Mouse (Mus musculus) C2C12 (cell line): ENCODE measurements around the gene Ftsj1. TPM values are rescaled to one million over a fixed set of nuclear protein-coding genes. Genes with fewer than 3 reads are reported as not detected.

Experiments
- H3K27me3 ChIP-seq: one replicate; pipeline ENCODE4 v1.6.1; 2011; ENCODE audit not compliant: control insufficient read depth, insufficient read depth, insufficient read length
- H3K36me3 ChIP-seq: one replicate; pipeline ENCODE4 v1.6.1; 2011; ENCODE audit not compliant: control insufficient read depth, insufficient read depth
- H3K4me3 ChIP-seq: one replicate; pipeline ENCODE4 v1.5.1; 2011; ENCODE audit warnings: mild to moderate bottlenecking, control low read depth; ENCODE audit not compliant: poor library complexity, insufficient read depth, severe bottlenecking
- H3K79me2 ChIP-seq: one replicate; pipeline ENCODE4 v1.6.1; 2011; ENCODE audit not compliant: control insufficient read depth, insufficient read depth
- H3K79me3 ChIP-seq: one replicate; pipeline ENCODE4 v1.6.1; 2011; ENCODE audit warnings: low read depth, control low read depth
- H3ac ChIP-seq: one replicate; pipeline ENCODE3; 2011; ENCODE audit warnings: low read depth; ENCODE audit not compliant: control insufficient read depth, insufficient read length
- CEBPB ChIP-seq: IDR thresholded peaks from one replicate; pipeline ENCODE4 v1.6.1; 2011; ENCODE audit warnings: low read depth, mild to moderate bottlenecking, control low read depth, moderate library complexity
- CTCF ChIP-seq: IDR thresholded peaks from one replicate; pipeline ENCODE4 v1.5.1; 2011; ENCODE audit not compliant: control insufficient read depth, insufficient read depth, insufficient read length
- FOSL1 ChIP-seq: IDR thresholded peaks from one replicate; pipeline ENCODE4 v1.8.0; 2011; ENCODE audit warnings: mild to moderate bottlenecking, low read length; ENCODE audit not compliant: poor library complexity, insufficient read depth, severe bottlenecking
- MAX ChIP-seq: IDR thresholded peaks from one replicate; pipeline ENCODE4 v1.6.1; 2011; ENCODE audit warnings: mild to moderate bottlenecking, control low read depth
- MYOD1 ChIP-seq: IDR thresholded peaks from one replicate; pipeline ENCODE4 v1.6.1; 2011; ENCODE audit warnings: low read depth; ENCODE audit not compliant: control insufficient read depth, insufficient read length
- MYOG ChIP-seq: IDR thresholded peaks from one replicate; pipeline ENCODE4 v1.6.1; 2011; ENCODE audit not compliant: control insufficient read depth, insufficient read length; ENCODE audit errors: extremely low read depth
- USF1 ChIP-seq: IDR thresholded peaks from one replicate; pipeline ENCODE4 v1.6.1; 2011; ENCODE audit warnings: low read depth, mild to moderate bottlenecking, control low read depth, moderate library complexity
- polyA plus RNA-seq: library from polyadenylated mRNA; unstranded; fragments of >200 nt; fragmentation: generic; extraction: Trizol; gene quantifications from one replicate; pipeline ENCODE4 v1.2.1, GENCODE M21; 2012; ENCODE audit warnings: missing spikeins

Ftsj1 gene
- polyA plus RNA-seq, 1 experiment: 36.1 TPM

DNA sequence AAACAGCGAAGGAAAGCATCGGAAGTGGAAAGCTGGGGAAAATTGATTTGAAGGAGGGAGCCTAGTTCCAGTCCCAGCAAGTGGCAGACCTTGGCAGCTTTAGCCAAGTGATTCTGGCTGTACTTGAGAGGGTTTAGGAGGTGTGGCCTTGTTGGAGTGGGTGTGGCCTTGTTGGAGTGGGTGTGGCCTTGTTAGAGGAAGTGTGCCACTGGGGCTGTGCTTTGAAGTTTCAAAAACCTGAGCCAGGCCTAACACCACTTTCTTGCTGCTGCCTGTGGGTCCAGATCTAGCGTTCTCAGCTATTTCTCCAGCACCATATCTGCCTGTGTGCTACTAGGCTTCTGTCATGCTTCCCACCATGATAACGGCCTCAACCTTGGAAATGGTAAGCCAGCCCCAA, 21.9 kb downstream of the Ftsj1 start:
- TF ChIP-seq CTCF (no peak), MYOD1 (no peak)
- Histone ChIP-seq H3ac (no peak overlapping the region), H3K79me3 (no peaks in the 10 kb centered on the region), H3K36me3 (no peaks in the 10 kb centered on the region), H3K79me2 (no peaks in the 10 kb centered on the region), H3K4me3 (no peak overlapping the region), H3K27me3 (no peaks in the 10 kb centered on the region)

DNA sequence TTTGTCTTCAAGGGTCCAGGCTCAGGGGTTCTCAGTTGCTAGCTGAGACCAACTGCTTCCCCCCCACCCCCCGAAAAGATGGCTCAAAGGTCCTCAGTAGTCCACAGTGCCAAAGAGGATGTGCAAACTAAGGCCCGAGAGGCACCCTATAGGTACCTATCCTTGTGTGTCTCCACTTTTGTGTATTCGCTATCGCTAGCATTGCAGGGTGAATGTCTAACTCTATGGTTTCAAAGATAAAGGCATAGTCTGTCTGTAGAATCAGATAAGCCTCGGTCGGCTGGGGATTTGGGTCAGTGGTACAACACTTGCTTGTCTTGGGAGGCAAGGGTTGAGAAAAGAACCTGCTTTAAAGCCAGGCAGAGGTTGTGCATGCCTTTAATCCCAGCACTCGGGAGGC, 28.7 kb downstream of the Ftsj1 start:
- TF ChIP-seq MYOD1 (no peak), CTCF (no peak), FOSL1 (no peak), CEBPB (no peak), USF1 (no peak), MYOG (no peak), MAX (no peak)
- H3K36me3 ChIP-seq: no peaks in the 10 kb centered on the region
- H3ac ChIP-seq: no peak overlapping the region
- H3K4me3 ChIP-seq: no peak overlapping the region
- no peaks in the 10 kb centered on the region for H3K79me3 ChIP-seq
- H3K79me2 ChIP-seq: no peaks in the 10 kb centered on the region
- no peaks in the 10 kb centered on the region for H3K27me3 ChIP-seq

DNA sequence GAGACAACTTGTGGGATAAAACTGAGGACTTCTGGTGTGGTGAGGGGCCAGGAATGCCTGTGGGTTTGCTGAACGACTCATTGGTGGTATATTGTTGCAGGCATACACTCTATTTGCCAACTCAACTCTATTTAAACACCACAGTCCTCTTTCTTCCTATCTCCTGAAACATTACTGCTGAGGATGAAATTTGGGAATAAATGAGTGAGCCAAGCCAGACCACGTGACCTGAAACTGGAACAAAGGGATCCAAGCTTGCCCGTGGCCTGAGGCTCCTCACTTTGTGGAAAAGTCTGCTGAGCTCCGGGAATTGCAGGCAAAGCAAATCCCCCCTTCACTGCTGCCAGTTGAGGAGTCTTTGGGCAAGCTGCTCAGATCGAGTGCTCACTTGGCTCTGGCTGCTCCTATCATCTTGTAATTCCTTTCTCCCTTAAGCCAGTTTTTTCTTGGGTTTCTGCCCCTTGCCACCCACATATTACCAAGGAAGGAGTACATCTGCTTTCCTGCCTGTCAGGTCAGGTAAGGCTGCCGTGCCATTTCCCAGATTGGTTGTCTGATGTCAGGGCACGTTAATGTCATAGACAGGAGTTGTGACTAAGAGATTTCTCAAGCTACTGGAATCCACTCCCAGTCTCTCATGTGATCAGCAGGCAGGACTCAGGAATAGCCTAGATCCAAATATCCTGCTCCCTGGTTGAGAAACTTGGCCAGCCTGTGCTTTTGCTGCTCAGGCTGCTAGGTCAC, 29.4 kb downstream of the Ftsj1 start:
- Histone ChIP-seq H3K36me3 (no peaks in the 10 kb centered on the region), H3K27me3 (no peaks in the 10 kb centered on the region), H3K79me2 (no peaks in the 10 kb centered on the region), H3K4me3 (no peak overlapping the region), H3ac (peak overlapping the region; percentile 4), H3K79me3 (no peaks in the 10 kb centered on the region)
- TF ChIP-seq USF1: peak; percentile 89
- TF ChIP-seq MAX: no peak

DNA sequence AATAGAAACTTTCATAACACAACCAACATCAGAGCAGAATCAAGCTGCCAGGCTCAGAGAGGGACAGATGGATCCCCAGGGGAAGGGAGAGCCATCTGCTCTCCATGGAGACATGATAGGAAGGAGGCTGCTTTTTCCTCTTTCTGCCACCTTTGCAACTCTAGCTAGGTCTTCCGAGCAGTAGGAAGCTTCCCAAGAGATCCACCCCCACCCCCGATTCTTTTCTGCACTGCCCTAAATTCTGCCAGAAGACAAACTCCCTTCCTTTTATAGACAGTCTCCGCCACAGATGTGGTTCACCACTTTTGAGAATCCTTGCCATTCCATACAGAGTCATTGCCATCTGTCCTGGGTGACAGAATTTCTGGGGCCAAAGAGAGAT, 29.9 kb downstream of the Ftsj1 start:
- TF ChIP-seq MAX (no peak), CEBPB (no peak), USF1 (no peak), CTCF (no peak), MYOD1 (no peak), MYOG (no peak), FOSL1 (no peak)
- H3K79me3 ChIP-seq: no peaks in the 10 kb centered on the region
- no peak overlapping the region for H3ac ChIP-seq
- H3K27me3 ChIP-seq: no peaks in the 10 kb centered on the region
- no peak overlapping the region for H3K4me3 ChIP-seq
- no peaks in the 10 kb centered on the region for H3K36me3 ChIP-seq
- H3K79me2 ChIP-seq: no peaks in the 10 kb centered on the region

DNA sequence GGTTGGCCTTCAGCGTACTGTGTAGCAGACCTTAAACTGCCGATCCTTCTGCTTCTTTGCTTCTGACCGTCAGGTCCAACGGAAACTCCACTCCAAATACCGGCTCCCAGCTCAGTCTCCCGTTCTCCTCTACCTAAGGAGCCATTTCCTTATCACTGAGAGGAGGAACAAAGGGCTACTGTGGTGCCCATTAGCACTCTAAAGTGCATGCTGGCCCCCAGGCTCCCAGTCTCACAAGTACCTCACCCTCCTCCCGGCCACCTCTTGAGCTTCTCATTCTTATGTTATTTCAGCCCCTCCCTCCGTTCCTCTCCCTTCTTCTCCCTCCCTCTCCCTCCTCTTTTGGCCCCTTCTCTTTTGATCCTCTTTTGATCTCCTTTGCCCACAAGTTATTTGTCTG, 32.6 kb downstream of the Ftsj1 start:
- Histone ChIP-seq H3K4me3 (no peak overlapping the region), H3K79me2 (no peaks in the 10 kb centered on the region), H3K27me3 (no peaks in the 10 kb centered on the region), H3K79me3 (no peaks in the 10 kb centered on the region), H3ac (no peak overlapping the region), H3K36me3 (no peaks in the 10 kb centered on the region)
- TF ChIP-seq CEBPB (no peak), FOSL1 (no peak), USF1 (no peak)

DNA sequence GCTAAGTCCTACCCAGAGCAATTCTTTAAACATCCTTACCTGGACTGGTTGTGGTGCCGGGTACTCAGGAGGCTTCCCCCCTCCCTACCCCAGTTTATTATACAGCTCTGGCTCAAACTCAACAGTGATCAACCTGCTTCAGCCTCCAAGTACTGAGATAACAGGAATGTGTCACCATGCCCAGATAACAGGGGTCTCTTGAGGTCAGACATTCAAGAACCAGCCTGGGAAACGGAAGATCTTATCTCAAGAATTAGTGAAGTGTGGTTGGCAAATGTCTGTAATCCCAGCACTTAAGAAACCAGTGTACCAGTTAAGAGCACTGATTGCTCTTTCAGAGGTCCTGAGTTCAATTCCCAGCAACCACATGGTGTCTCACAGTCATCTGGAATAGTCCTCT, 34.1 kb downstream of the Ftsj1 start:
- H3K4me3 ChIP-seq: no peak overlapping the region
- no peaks in the 10 kb centered on the region for H3K27me3 ChIP-seq
- TF ChIP-seq USF1 (no peak), MYOD1 (no peak), FOSL1 (no peak), CEBPB (no peak), MYOG (no peak), CTCF (no peak), MAX (no peak)
- no peaks in the 10 kb centered on the region for H3K36me3 ChIP-seq
- H3ac ChIP-seq: no peak overlapping the region
- no peaks in the 10 kb centered on the region for H3K79me3 ChIP-seq
- no peaks in the 10 kb centered on the region for H3K79me2 ChIP-seq
